Mouse (Mus musculus) small intestine, adult 2 months (tissue): Measurements from ENCODE around the gene Mbd6.

Experiments used
- CTCF ChIP-seq: fragments of 200-500 bp; IDR thresholded peaks from 2 replicates; pipeline ENCODE4 v1.5.1; 2012; ENCODE audit warnings: low read depth, mild to moderate bottlenecking, control low read depth, inconsistent platforms, low read length, moderate library complexity, mixed read lengths; ENCODE audit not compliant: insufficient replicate concordance, insufficient read length; ENCODE audit errors: extremely low read depth
- POLR2A ChIP-seq: fragments of 200-500 bp; IDR thresholded peaks from 2 replicates; pipeline ENCODE4 v1.6.1; 2012; ENCODE audit warnings: low read depth, mild to moderate bottlenecking, control low read depth, inconsistent platforms, low read length, moderate library complexity

GRCm38 (mm10) chr10:127261706-127262547, 26.9 kb downstream of the Mbd6 start:
- TF ChIP-seq CTCF (no peak), POLR2A (no peak)
